Mouse (Mus musculus) thymus, postnatal 4 days (tissue): ENCODE measurements around the gene Prpf18.

Experiments used
- DNase-seq: peaks from one replicate; pipeline ENCODE4 v3.0.0; 2021

The Prpf18 gene

DNA sequence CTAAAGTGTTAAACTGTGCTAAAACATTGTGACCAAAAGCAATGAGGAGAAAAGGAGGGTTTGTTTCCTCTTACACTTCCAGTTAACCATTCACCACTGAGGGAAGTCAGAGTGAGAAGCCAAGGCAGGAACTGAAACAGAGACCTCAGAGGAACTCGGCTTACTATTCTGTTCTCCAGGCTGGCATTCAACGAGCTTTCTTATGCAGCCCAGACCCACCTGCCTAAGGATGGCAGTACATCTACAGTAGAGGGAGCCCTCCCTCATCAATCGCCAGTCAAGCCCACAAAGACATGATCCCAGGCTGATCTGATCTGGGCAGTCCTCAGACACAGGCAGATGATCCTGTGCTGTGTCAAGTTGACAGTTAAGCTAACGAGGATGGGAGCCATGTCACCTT lies 78.5 kb downstream of the Prpf18 start:
- DNase-seq = no peak

- DNase-seq = no peak
Measured at GRCm38 (mm10) chr2:4572498-4573263, 79.2 kb downstream of the Prpf18 start.
